Mouse (Mus musculus): ENCODE data around the gene Lep. TPM values are rescaled to one million over a fixed set of nuclear protein-coding genes. Genes with fewer than 3 reads are reported as not detected.

The Lep gene
- polyA plus RNA-seq (2012; rRNA removed), result not detected in 2 replicates

GRCm38 (mm10) chr6:29059846-29060685 lies at the start of gene Lep:
TSS of gene Lep (plus strand) at chr6:29060220.

Other genes with a start within 250 kb of the Lep start
- 5.1 and 6.4 TPM in 2 replicates for gene Lrrc4, start 228.5 kb upstream of the Lep start, polyA plus RNA-seq (2012; rRNA removed)
- 78.3 and 111 TPM in 2 replicates for gene Rbm28, start 104.8 kb downstream of the Lep start, polyA plus RNA-seq (2012; rRNA removed)
- gene Prrt4, start 119.4 kb downstream of the Lep start, polyA plus RNA-seq (2012; rRNA removed), result 1.2 and 1.6 TPM in 2 replicates
- gene Impdh1, start 156.1 kb downstream of the Lep start, polyA plus RNA-seq (2012; rRNA removed), result 27.5 and 29.9 TPM in 2 replicates
- gene Hilpda, start 212.3 kb downstream of the Lep start, polyA plus RNA-seq (2012; rRNA removed), result 19.6 and 30.4 TPM in 2 replicates
- gene Fam71f2, start 219.4 kb downstream of the Lep start, polyA plus RNA-seq (2012; rRNA removed), result 1.0 and 1.5 TPM in 2 replicates